Mouse (Mus musculus) olfactory bulb, adult 2 months (tissue): Measurements from ENCODE around the gene Eogt. TPM values are rescaled to one million over a fixed set of nuclear protein-coding genes. Genes with fewer than 3 reads are reported as not detected.

ENCODE experiments used
- H3K27ac ChIP-seq: fragments of 200-500 bp; 2 replicates; pipeline ENCODE4 v1.5.1; 2012; ENCODE audit warnings: low read depth, low read length; ENCODE audit not compliant: insufficient read depth
- H3K4me1 ChIP-seq: fragments of 200-500 bp; 2 replicates; pipeline ENCODE4 v1.6.1; 2012; ENCODE audit warnings: low read length; ENCODE audit not compliant: control insufficient read depth, insufficient read depth
- H3K4me3 ChIP-seq: fragments of 200-500 bp; 2 replicates; pipeline ENCODE4 v1.5.1; 2012; ENCODE audit warnings: mild to moderate bottlenecking, low read depth, low read length, moderate library complexity; ENCODE audit not compliant: insufficient read depth
- CTCF ChIP-seq: fragments of 200-500 bp; IDR thresholded peaks from 2 replicates; pipeline ENCODE4 v1.5.1; 2012; ENCODE audit warnings: low read depth, mild to moderate bottlenecking, low read length, moderate library complexity; ENCODE audit not compliant: insufficient read depth
- POLR2A ChIP-seq: fragments of 200-500 bp; IDR thresholded peaks from 2 replicates; pipeline ENCODE4 v1.6.1; 2012; ENCODE audit warnings: mild to moderate bottlenecking, low read depth, low read length, moderate library complexity; ENCODE audit not compliant: insufficient read depth
- WGBS: fragments of 180-500 bp; shearing (Covaris S2); methylation state at CpG from one replicate; pipeline ENCODE4 v1.1.7; 2018; 5-methylcytosine and 5-hydroxymethylcytosine counted together
- polyA plus RNA-seq: library from polyadenylated mRNA; stranded (reverse); fragments of >200 nt; gene quantifications from 2 replicates; pipeline ENCODE4 v1.2.4, GENCODE M21; 2012; ENCODE audit warnings: low replicate concordance; ENCODE audit not compliant: missing spikeins, insufficient read depth, insufficient read length

Eogt gene
- not detected in 2 replicates for polyA plus RNA-seq

DNA sequence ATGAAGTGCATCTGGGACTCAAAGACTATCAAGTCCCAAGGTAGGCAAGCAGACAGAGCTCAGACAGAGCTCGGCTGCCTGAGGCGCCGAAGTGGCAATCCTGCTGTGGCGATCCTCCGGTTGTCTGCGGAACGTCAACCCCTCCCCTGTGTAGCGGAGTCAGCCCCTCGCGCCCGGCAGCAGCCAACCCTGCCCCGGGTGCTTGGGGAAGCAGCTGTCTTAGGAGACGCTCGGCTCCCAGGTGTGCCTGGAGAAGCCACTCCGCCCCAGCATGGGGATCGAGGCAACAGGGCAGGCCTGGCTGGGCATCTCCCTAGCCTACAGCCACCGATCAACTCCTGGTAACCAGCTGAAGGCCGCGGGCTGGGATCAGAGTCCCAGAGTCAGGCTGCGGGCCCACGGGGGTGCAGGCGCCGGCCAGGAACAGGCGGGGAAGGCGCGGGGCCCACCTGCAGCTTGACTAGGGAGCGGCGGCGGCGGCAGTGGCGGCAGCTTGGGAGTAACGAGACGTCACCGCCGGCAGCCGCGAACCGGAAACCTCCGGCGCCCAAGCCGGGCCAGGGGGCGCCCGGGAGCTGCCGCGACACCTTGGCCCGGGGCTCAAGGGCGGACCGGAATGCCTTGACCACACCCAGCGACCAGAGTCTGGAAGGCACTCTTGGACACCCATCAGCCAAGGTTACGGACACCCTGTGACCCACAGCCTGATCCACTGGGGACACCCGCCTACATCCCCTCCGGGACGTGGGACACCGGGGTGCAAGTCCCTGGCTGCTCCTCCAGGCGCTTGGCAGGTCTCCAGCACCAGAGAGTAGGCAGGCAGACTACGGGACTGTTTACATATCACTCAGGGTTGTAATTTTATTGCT is at the start of gene Eogt:
Gene Eogt, minus strand, starts transcription at position 800 of the 869 bp plus-strand sequence.
- peak within 1 kb of the TSS; percentile 52 for H3K27ac ChIP-seq

DNA sequence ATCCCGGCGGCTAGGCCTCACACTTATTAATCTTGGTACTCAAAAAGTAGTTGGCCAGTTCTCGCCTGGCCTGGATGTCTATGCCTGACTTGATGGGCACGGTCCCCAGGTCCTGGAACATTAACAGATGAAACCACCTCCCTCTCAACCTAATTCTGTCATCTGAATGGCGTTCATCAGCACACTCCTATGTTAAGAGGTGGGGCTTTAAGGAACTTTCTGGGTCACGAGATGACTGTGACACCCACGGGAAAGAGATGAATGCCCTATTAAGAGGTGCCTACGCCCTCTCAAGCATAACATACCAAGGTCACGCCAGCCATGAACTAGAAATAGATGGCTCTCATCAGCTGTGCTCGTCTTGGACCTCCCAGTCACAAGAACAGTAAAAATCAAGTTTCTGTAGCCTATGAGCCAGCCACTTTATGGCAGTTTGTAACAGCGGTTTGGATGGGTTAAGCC is 30.4 kb upstream of the Eogt start:
- 4% methylated on average over 11 of the region's 11 CpGs for WGBS
- peak overlapping the region; percentile 83 for H3K27ac ChIP-seq

More for the DNA sequence above, at the start of gene Eogt:
- Histone ChIP-seq H3K4me1 (peaks cover 11% of the 10 kb centered on the region), H3K4me3 (peak within 1 kb of the TSS; percentile 71)
- TF ChIP-seq CTCF (0 out of 2 replicates have a peak, but pooled peaks have one; percentile 23), POLR2A (no peak)
- under 1% methylated on average over 56 of the region's 56 CpGs for WGBS

DNA sequence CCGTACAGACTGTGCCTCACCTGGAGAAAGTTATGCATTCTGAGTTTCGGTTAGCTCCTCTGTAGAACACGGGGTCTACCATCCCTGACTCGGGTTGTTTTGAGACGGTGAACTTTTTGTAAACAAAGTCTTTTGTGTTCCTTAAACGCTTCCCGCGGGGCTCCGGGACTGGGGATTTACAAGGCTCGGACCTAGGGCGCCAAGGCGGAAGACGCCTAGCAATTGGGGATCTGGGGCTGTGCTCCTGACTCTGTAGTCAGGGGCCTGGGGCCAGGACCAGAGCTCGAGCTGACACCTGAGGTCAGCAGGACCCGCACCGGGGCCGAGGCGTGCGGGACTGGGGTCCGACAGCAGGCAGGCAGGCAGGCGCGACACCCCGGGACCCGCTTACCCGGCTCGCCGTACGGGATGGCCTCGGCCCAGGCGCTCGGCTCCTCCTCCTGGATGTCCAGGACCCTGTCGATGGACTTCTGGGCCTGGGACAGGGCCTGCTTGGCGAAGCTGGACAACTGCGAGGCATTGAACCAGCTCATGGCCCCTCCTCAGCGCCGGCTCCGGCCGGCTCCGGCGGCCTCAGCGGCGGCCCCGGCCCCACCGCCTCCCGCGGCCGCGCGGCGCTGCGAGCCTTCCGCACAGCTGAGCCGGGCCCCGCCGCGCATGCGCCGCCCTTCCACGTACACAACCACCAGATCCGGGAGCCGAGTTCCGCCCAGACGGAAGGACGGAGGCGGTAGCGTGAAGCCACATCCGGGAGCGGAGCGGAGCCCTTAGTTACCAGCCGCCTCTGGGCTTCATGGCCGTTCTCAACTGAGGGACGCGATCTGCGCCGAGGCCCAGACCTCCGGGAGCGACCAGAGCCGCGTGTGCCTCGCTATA is 29.7 kb upstream of the Eogt start, which contains the start of gene Tmf1:
Gene Tmf1, minus strand, starts transcription at position 632 of the 876 bp plus-strand sequence.
- Histone ChIP-seq H3K27ac (peak within 1 kb of the TSS; percentile 83), H3K4me3 (peak within 1 kb of the TSS; percentile 79), H3K4me1 (peaks cover 4% of the 10 kb centered on the region; the same call in 1 of the 2 replicates)
- WGBS: under 1% methylated on average over 80 of the region's 80 CpGs
- TF ChIP-seq POLR2A: peak; percentile 88
- TF ChIP-seq CTCF: no peak

More for the DNA sequence above, 30.4 kb upstream of the Eogt start:
- Histone ChIP-seq H3K4me1 (peaks cover 4% of the 10 kb centered on the region; the same call in 1 of the 2 replicates), H3K4me3 (peak overlapping the region; percentile 79)
- no peak for TF ChIP-seq POLR2A
- no peak for TF ChIP-seq CTCF

DNA sequence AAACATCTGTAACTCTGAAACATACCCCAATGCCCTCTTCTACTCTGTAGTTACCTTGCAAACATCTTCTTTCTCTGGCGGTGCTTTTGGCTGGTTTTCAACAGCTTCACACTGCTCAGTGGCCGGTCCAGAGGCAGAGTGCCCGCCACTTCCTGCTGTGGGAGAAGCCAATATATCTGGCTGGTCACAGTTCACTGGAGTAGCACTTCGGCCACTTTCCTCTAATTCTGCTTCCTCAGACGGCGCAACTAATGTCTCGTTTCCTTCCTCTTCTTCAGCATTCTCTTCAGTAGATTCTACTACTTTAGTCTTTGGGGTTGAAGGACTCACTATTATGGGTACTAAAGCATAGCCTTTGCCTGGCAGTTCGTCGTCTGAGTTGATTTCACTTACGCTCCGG is 26.7 kb upstream of the Eogt start:
- peaks cover 4% of the 10 kb centered on the region; the same call in 1 of the 2 replicates for H3K4me1 ChIP-seq
- H3K4me3 ChIP-seq: no peak overlapping the region
- WGBS: 76% methylated on average over 11 of the region's 11 CpGs
- TF ChIP-seq CTCF: no peak
- no peak for TF ChIP-seq POLR2A
- no peak overlapping the region for H3K27ac ChIP-seq

DNA sequence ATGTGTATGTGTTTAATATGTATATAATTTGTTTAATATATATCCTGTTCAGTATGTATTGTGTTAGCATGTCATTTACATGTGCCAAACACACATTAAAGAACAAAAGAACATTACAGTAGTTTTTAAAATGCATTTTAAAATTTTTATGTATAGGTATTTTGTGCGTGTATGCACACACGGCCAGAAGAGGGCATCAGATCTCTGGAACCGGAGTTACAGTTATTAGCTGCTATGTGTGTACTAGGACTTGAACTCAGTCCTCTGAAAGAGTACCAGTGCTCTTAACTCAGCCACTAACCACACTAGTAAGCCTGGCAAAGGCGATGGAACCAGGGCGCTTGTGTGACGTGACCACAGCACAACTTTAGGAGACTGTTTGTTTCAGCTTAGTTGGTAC is 1.2 kb upstream of the Eogt start:
- H3K4me1 ChIP-seq: peaks cover 11% of the 10 kb centered on the region
- no peak overlapping the region for H3K27ac ChIP-seq
- TF ChIP-seq POLR2A (no peak), CTCF (no peak)
- 79% methylated on average over 6 of the region's 6 CpGs for WGBS
- H3K4me3 ChIP-seq: no peak overlapping the region

DNA sequence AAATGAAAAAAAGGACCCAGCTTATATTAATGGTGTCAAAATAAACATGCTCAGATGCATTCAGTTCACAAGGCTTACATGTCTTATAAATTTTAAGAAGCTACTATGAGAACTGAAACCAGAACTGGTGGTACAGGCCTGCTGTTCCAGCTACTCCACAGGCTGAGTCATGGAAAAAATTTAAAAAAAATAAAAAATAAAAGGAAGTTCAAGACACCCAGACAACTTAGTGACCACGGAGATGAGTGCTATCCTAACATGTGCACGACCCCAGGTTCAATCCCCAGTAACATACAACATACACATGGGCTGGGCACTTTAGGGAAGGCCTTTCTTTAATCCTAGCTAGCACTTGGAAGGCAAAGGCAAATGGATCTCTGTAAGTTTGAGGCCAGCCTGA is 739 bp upstream of the Eogt start:
- no peak for TF ChIP-seq CTCF
- no peak for TF ChIP-seq POLR2A
- WGBS: 88% methylated on average over 2 of the region's 2 CpGs
- H3K27ac ChIP-seq: no peak overlapping the region
- H3K4me3 ChIP-seq: no peak overlapping the region
- H3K4me1 ChIP-seq: peaks cover 11% of the 10 kb centered on the region

DNA sequence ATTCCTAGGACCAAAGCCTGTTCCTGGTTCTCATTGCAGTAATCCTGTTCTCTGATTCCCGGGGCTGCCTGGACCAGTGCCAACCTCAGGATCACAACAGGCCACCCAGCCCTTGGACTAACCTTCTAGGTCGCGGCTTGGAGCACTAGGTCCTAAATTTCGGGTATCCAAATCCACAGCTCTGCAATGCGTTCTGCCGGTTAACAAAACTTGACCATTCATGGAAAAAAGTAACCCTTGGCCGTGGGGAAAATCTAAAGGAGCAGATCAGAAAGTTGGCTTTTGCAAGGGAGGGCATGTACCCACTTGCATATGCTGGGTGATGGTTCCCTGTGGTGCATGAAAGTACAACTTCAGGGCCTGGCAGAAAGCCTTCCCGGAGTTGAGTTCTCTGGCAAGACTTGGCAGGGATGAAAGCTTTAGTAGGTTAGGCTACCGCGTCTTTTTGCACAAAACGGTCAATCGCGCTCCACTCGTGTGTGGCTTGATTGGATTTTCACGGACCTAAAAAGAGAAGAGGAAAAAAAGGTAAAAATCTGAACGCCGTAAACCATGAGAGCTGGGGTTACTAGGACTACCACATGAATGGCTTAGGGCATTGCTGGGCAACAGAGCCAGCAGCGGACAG is 1.1 kb downstream of the Eogt start:
- Histone ChIP-seq H3K27ac (peak overlapping the region; percentile 52; the same call in 1 of the 2 replicates), H3K4me3 (peak overlapping the region; percentile 71), H3K4me1 (peaks cover 11% of the 10 kb centered on the region)
- WGBS: 19% methylated on average over 18 of the region's 18 CpGs
- no peak for TF ChIP-seq CTCF
- no peak for TF ChIP-seq POLR2A

DNA sequence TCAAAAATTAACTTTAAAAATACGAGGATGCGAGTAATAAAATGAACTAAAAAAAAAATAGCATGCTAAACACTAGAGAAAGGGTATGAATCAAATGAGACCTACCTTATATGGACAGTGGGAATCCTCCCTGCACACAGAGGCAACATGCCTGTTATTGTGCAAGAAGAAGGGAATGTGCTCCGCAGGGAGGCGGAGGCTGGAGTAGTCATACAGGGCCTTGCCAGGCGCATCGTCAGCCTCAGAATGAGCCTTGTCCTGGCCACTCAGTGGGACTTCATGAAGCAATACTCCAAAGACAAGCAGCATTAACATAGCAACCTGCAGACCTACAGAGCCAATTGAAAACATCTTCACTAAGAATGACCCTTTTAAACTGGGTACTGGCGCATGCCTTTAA is 3.8 kb downstream of the Eogt start:
- peaks cover 11% of the 10 kb centered on the region for H3K4me1 ChIP-seq
- TF ChIP-seq POLR2A (no peak), CTCF (no peak)
- WGBS: 93% methylated on average over 7 of the region's 7 CpGs
- no peak overlapping the region for H3K4me3 ChIP-seq
- H3K27ac ChIP-seq: no peak overlapping the region
